Mouse (Mus musculus) forebrain, embryonic 14.5 days (tissue): ENCODE data around the gene Pam. TPM values are rescaled to one million over a fixed set of nuclear protein-coding genes. Genes with fewer than 3 reads are reported as not detected.
A peak's percentile ranks its signal among the peaks of the same experiment; 100 is the strongest.

Source experiments
- ATAC-seq: fragments of 200-750 bp; cut with Nextera tagmentation; 2 replicates; pipeline ENCODE4 v1.8.0; 2017; ENCODE audit warnings: mild to moderate bottlenecking, moderate library complexity
- DNase-seq: peaks from one replicate; pipeline ENCODE4 v3.0.0-alpha.2; 2015; ENCODE audit warnings: low spot score
- H3K27ac ChIP-seq: fragments of 300-500 bp; sonication (generic); 2 replicates; pipeline ENCODE4 v1.5.1; 2014; ENCODE audit warnings: low read depth, mild to moderate bottlenecking, control low read depth, low read length, moderate library complexity
- H3K27me3 ChIP-seq: fragments of 300-500 bp; sonication (generic); replicated peaks from 2 replicates; pipeline ENCODE4 v1.6.1; 2014; ENCODE audit warnings: low read length, control low read depth, mixed read lengths; ENCODE audit not compliant: control insufficient read depth, insufficient read depth
- H3K36me3 ChIP-seq: fragments of 300-500 bp; sonication (generic); 2 replicates; pipeline ENCODE4 v1.6.1; 2014; ENCODE audit warnings: low read length, control low read depth; ENCODE audit not compliant: control insufficient read depth, insufficient read depth
- H3K4me1 ChIP-seq: fragments of 300-500 bp; sonication (generic); 2 replicates; pipeline ENCODE4 v1.6.1; 2014; ENCODE audit warnings: antibody characterized with exemption, low read length, control low read depth; ENCODE audit not compliant: control insufficient read depth, insufficient read depth
- H3K4me2 ChIP-seq: fragments of 300-500 bp; sonication (generic); 2 replicates; pipeline ENCODE4 v1.6.1; 2014; ENCODE audit warnings: mild to moderate bottlenecking, control low read depth, low read length
- H3K4me3 ChIP-seq: fragments of 300-500 bp; sonication (generic); 2 replicates; pipeline ENCODE4 v1.5.1; 2014; ENCODE audit warnings: low read depth, low read length, control low read depth
- H3K9ac ChIP-seq: fragments of 300-500 bp; sonication (generic); 2 replicates; pipeline ENCODE4 v1.6.1; 2014; ENCODE audit warnings: mild to moderate bottlenecking, low read length, control low read depth, moderate library complexity
- H3K9me3 ChIP-seq: fragments of 300-500 bp; sonication (generic); replicated peaks from 2 replicates; pipeline ENCODE4 v1.6.1; 2016; ENCODE audit warnings: low read length, control low read depth, mixed read lengths; ENCODE audit not compliant: control insufficient read depth
- WGBS: fragments of 180-500 bp; shearing (Covaris S2); extraction: QIAGEN DNeasy Blood & Tissue Kit; methylation state at CpG from one replicate; pipeline ENCODE4 v1.1.7; 2014; 5-methylcytosine and 5-hydroxymethylcytosine counted together
- polyA plus RNA-seq: library from polyadenylated mRNA; unstranded; fragments of >200 nt; fragmentation: Nextera tagmentation; extraction: Ambion mirVana; gene quantifications from 2 replicates; pipeline ENCODE4 v1.2.1, GENCODE M21; 2014

The Pam gene
- polyA plus RNA-seq, 1 experiment from 2014 or later: 41.7 TPM

DNA sequence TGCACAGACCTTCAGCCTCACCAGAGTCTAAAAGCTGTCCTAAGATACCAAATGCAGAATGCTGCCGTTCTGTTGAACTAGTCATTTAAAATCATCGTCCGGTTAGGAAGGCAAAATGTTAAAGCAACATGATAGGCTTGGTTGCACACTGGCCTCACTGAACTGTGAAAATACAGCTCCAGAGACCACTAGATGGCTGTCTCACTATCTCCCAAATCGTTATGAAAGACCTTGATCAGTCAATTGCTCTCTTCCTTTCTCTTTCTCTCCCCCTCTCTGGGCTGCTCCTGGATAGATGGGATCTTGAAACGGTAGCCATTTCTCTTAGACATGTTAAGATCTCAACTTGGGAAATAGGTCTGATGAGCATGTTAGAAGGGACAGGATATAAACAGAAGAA is 223.0 kb downstream of the Pam start:
- Histone ChIP-seq H3K4me3 (no peak overlapping the region), H3K9ac (no peak overlapping the region), H3K9me3 (no peaks in the 10 kb centered on the region), H3K4me2 (no peak overlapping the region), H3K27me3 (no peaks in the 10 kb centered on the region), H3K4me1 (no peaks in the 10 kb centered on the region), H3K36me3 (no peaks in the 10 kb centered on the region), H3K27ac (no peak overlapping the region)
- 63% methylated on average over 5 of the region's 5 CpGs for WGBS
- peak; percentile 32 for DNase-seq
- no peak for ATAC-seq

- ATAC-seq (no peak), DNase-seq (no peak)
- Histone ChIP-seq H3K9ac (no peak overlapping the region), H3K36me3 (no peaks in the 10 kb centered on the region), H3K27ac (no peak overlapping the region), H3K4me3 (no peak overlapping the region), H3K4me2 (no peak overlapping the region), H3K4me1 (no peaks in the 10 kb centered on the region), H3K9me3 (no peaks in the 10 kb centered on the region), H3K27me3 (no peaks in the 10 kb centered on the region)
- WGBS: 84% methylated on average over 2 of the region's 2 CpGs
These were observed 223.4 kb downstream of the Pam start for GRCm38 (mm10) chr1:97872072-97872471.

GRCm38 (mm10) chr1:97864135-97864534 is 231.3 kb downstream of the Pam start:
- no peak for ATAC-seq
- Histone ChIP-seq H3K36me3 (no peaks in the 10 kb centered on the region), H3K27ac (no peak overlapping the region)

DNA sequence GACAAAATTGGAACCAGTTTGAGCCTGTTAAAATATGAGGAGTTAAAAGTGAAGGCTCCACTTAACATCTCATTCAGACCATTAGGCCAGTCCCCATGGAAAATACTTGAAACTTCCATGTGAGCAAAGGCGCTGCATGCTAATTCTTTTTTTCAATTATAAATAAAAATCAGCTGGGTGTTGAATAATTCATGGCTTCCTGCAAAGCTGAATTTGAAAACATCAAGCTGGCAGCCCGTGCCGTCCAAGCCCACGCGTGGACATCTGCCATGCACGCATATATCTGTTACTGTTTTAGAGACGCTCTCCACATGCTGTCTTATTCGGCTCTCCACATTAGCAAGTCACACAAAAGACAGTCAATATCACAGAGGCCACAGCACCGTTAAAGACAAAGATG is 232.3 kb downstream of the Pam start:
- no peaks in the 10 kb centered on the region for H3K27me3 ChIP-seq
- H3K9me3 ChIP-seq: no peaks in the 10 kb centered on the region
- H3K9ac ChIP-seq: no peak overlapping the region
- peak overlapping the region; percentile 63; the same call in 1 of the 2 replicates for H3K27ac ChIP-seq
- no peak overlapping the region for H3K4me3 ChIP-seq
- WGBS: 11% methylated on average over 9 of the region's 9 CpGs
- H3K36me3 ChIP-seq: no peaks in the 10 kb centered on the region
- H3K4me2 ChIP-seq: 0 out of 2 replicates have a peak overlapping the region, but pooled peaks have one; percentile 4
- ATAC-seq (peak; percentile 95), DNase-seq (peak; percentile 88)
- peaks cover 12% of the 10 kb centered on the region for H3K4me1 ChIP-seq

More at GRCm38 (mm10) chr1:97864135-97864534, 231.3 kb downstream of the Pam start:
- DNase-seq: no peak
- peaks cover 12% of the 10 kb centered on the region for H3K4me1 ChIP-seq
- no peak overlapping the region for H3K4me3 ChIP-seq
- no peak overlapping the region for H3K4me2 ChIP-seq
- H3K27me3 ChIP-seq: no peaks in the 10 kb centered on the region
- no peak overlapping the region for H3K9ac ChIP-seq
- WGBS: 99% methylated on average over 7 of the region's 7 CpGs
- no peaks in the 10 kb centered on the region for H3K9me3 ChIP-seq

DNA sequence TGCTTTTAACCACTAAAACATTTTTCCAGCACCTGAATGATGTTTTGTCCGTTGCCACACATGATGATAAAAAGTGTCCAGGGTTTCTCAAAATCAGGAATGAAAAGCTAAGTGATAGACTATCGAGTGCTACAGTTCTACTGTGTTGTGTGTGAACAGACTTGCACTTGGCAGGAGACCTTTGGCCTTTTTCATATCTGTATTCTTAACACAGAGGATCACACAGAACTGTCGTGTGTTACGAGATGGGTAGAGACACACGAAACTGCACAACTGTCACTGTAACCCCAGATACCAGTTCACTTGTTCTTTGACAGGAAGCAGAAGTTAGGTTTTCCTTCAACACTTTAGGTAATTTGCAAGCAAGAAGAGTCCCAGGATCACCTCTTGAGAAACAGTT is 232.7 kb downstream of the Pam start:
- ATAC-seq (peak; percentile 14; the same call in 1 of the 2 replicates), DNase-seq (no peak)
- H3K4me2 ChIP-seq: 0 out of 2 replicates have a peak overlapping the region, but pooled peaks have one; percentile 4
- 67% methylated on average over 5 of the region's 5 CpGs for WGBS
- no peaks in the 10 kb centered on the region for H3K27me3 ChIP-seq
- H3K36me3 ChIP-seq: no peaks in the 10 kb centered on the region
- no peak overlapping the region for H3K9ac ChIP-seq
- H3K4me1 ChIP-seq: peaks cover 12% of the 10 kb centered on the region
- H3K27ac ChIP-seq: peak overlapping the region; percentile 63; the same call in 1 of the 2 replicates
- H3K4me3 ChIP-seq: no peak overlapping the region
- no peaks in the 10 kb centered on the region for H3K9me3 ChIP-seq

GRCm38 (mm10) chr1:97854256-97854655 is 241.2 kb downstream of the Pam start:
- Histone ChIP-seq H3K4me1 (no peaks in the 10 kb centered on the region), H3K9ac (no peak overlapping the region)
- DNase-seq: peak; percentile 14

GRCm38 (mm10) chr1:97851601-97852175 is 243.8 kb downstream of the Pam start:
- H3K27ac ChIP-seq: no peak overlapping the region
- 84% methylated on average over 13 of the region's 13 CpGs for WGBS
- DNase-seq: peak; percentile 66

More at GRCm38 (mm10) chr1:97854256-97854655, 241.2 kb downstream of the Pam start:
- no peaks in the 10 kb centered on the region for H3K27me3 ChIP-seq
- no peak overlapping the region for H3K4me2 ChIP-seq
- no peak overlapping the region for H3K4me3 ChIP-seq
- no peak for ATAC-seq
- H3K27ac ChIP-seq: no peak overlapping the region
- no peaks in the 10 kb centered on the region for H3K9me3 ChIP-seq
- 53% methylated on average over 3 of the region's 3 CpGs for WGBS
- H3K36me3 ChIP-seq: no peaks in the 10 kb centered on the region

GRCm38 (mm10) chr1:97848601-97849241 is 246.7 kb downstream of the Pam start:
- no peak overlapping the region for H3K9ac ChIP-seq
- H3K4me2 ChIP-seq: peak overlapping the region; percentile 6
- H3K27ac ChIP-seq: peak overlapping the region; percentile 29; the same call in 1 of the 2 replicates
- no peak overlapping the region for H3K4me3 ChIP-seq
- DNase-seq (peak; percentile 86), ATAC-seq (peak; percentile 93)
- no peaks in the 10 kb centered on the region for H3K9me3 ChIP-seq
- no peaks in the 10 kb centered on the region for H3K27me3 ChIP-seq
- no peaks in the 10 kb centered on the region for H3K36me3 ChIP-seq
- WGBS: 3% methylated on average over 14 of the region's 14 CpGs
- peaks cover 15% of the 10 kb centered on the region for H3K4me1 ChIP-seq

More at GRCm38 (mm10) chr1:97851601-97852175, 243.8 kb downstream of the Pam start:
- Histone ChIP-seq H3K4me2 (no peak overlapping the region), H3K9me3 (no peaks in the 10 kb centered on the region), H3K4me1 (peaks cover 15% of the 10 kb centered on the region), H3K9ac (no peak overlapping the region), H3K27me3 (no peaks in the 10 kb centered on the region), H3K36me3 (no peaks in the 10 kb centered on the region), H3K4me3 (no peak overlapping the region)
- ATAC-seq: no peak
